Mouse (Mus musculus) myocyte (in vitro differentiated cells): ENCODE results near the gene 6430628N08Rik.

Experiments used
- MAX ChIP-seq: IDR thresholded peaks from one replicate; pipeline ENCODE4 v1.6.1; 2011; ENCODE audit warnings: low read depth, mild to moderate bottlenecking, control low read depth
- POLR2A ChIP-seq: IDR thresholded peaks from one replicate; pipeline ENCODE4 v1.6.1; 2011; ENCODE audit warnings: low read depth, mild to moderate bottlenecking, control low read depth, moderate library complexity; ENCODE audit not compliant: insufficient read length
- USF1 ChIP-seq: IDR thresholded peaks from one replicate; pipeline ENCODE4 v1.6.1; 2011; ENCODE audit warnings: low read depth, mild to moderate bottlenecking, control low read depth, moderate library complexity

- TF ChIP-seq MAX: no peak
- no peak for TF ChIP-seq POLR2A
- no peak for TF ChIP-seq USF1
Observed at GRCm38 (mm10) chr4:115890066-115890465, 399 bp upstream of the 6430628N08Rik start.
